Mouse (Mus musculus): Measurements from ENCODE around the gene Pkd1l1. TPM values are rescaled to one million over a fixed set of nuclear protein-coding genes. Genes with fewer than 3 reads are reported as not detected.

The Pkd1l1 gene
- polyA plus RNA-seq, 1 experiment from 2014 or later: 0.04 TPM

- Histone ChIP-seq H3K27me3 (replicated peaks) (peaks cover 6% of the 10 kb centered on the region; the same call in 1 of the 2 replicates), H3K9me3 (no peaks in the 10 kb centered on the region), H3K27ac (replicated peaks) (no peak overlapping the region), H3K4me3 (no peak overlapping the region), H3K36me3 (no peaks in the 10 kb centered on the region), H3K9ac (no peak overlapping the region), H3K4me1 (no peaks in the 10 kb centered on the region), H3K4me2 (no peak overlapping the region)
- 69% methylated on average over 4 of the region's 4 CpGs for WGBS
- ATAC-seq (ENCODE audit: extremely low read depth, insufficient number of reproducible peaks, low FRiP score, low TSS enrichment): no peak
These were observed 5.1 kb upstream of the Pkd1l1 start for GRCm38 (mm10) chr11:8978154-8978553.

DNA sequence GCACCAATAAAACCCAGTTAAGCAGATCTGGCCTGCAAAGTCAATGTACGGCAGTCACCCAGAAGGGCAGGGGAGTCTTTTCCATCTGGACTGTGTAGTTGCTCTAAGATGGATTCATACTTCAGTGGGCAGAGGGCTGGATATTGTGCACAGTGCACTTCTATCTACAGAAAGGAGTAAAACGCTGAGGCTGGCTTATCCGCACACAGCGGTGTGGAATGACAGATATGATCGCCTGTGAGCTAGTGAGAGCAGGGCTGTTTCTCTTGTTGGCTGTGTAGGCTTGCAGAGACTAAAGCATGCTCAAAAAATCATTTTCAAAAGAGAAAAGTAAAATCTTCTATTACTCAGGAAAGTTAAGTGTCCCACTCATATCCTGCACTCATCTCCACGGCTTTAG, 973 bp downstream of the Pkd1l1 start:
- H3K36me3 ChIP-seq: no peaks in the 10 kb centered on the region
- H3K27me3 ChIP-seq (replicated peaks): peaks cover 2% of the 10 kb centered on the region; the same call in 1 of the 2 replicates
- no peak overlapping the region for H3K4me3 ChIP-seq
- no peaks in the 10 kb centered on the region for H3K4me1 ChIP-seq
- H3K9ac ChIP-seq: no peak overlapping the region
- no peak overlapping the region for H3K27ac ChIP-seq (replicated peaks)
- H3K9me3 ChIP-seq: no peaks in the 10 kb centered on the region
- no peak overlapping the region for H3K4me2 ChIP-seq
- no peak for ATAC-seq (ENCODE audit: extremely low read depth, insufficient number of reproducible peaks, low FRiP score, low TSS enrichment)
- WGBS: 48% methylated on average over 6 of the region's 6 CpGs

DNA sequence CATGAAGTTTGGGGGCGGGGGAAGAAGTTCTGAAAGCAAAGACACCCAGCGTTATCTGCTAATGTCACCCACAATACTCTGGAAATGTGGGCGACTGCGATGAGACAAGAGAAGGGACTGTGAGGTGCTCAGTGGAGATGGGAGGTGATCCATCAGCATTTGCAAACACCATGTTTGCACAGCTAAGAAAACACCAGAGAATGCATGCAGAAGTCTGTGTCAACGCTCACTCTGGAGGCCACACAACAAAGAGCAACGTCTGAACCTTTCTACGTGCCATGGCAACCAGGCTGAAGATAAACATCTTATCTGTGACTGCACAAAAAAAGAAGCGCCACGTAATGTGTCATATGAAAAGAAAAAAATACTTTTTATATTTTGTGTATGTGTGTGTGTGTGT, 2.6 kb downstream of the Pkd1l1 start:
- Histone ChIP-seq H3K4me2 (no peak overlapping the region), H3K4me1 (no peaks in the 10 kb centered on the region), H3K27me3 (replicated peaks) (peaks cover 2% of the 10 kb centered on the region; the same call in 1 of the 2 replicates), H3K9ac (no peak overlapping the region), H3K27ac (replicated peaks) (no peak overlapping the region), H3K36me3 (no peaks in the 10 kb centered on the region), H3K9me3 (no peaks in the 10 kb centered on the region), H3K4me3 (no peak overlapping the region)
- no peak for ATAC-seq (ENCODE audit: extremely low read depth, insufficient number of reproducible peaks, low FRiP score, low TSS enrichment)
- WGBS: 59% methylated on average over 9 of the region's 9 CpGs

DNA sequence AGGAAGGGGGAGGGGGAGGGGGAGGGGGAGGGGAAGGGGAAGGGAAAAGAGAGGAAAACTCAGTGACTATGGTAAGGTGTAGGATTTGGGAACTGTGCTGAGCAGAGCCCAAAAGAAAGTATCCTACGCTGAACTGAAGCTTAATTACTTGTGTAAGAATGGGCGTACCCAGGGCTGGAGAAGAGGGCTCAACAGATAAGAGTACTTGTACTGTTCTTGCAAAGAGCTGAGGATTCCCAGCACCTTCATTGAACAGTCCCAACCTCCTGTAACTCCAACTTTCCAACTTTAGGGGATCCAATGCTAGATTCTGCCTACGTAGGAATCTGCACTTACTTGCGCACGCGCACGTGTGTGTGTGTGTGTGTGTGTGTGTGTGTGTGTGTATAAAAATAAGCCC, 5.0 kb downstream of the Pkd1l1 start:
- no peak for ATAC-seq (ENCODE audit: extremely low read depth, insufficient number of reproducible peaks, low FRiP score, low TSS enrichment)
- Histone ChIP-seq H3K4me3 (no peak overlapping the region), H3K9me3 (no peaks in the 10 kb centered on the region), H3K4me2 (no peak overlapping the region), H3K27ac (replicated peaks) (no peak overlapping the region), H3K27me3 (replicated peaks) (no peaks in the 10 kb centered on the region; the same call in 1 of the 2 replicates), H3K4me1 (no peaks in the 10 kb centered on the region), H3K9ac (no peak overlapping the region), H3K36me3 (no peaks in the 10 kb centered on the region)
- whole genome bisulfite sequencing: 86% methylated on average over 7 of the region's 7 CpGs

DNA sequence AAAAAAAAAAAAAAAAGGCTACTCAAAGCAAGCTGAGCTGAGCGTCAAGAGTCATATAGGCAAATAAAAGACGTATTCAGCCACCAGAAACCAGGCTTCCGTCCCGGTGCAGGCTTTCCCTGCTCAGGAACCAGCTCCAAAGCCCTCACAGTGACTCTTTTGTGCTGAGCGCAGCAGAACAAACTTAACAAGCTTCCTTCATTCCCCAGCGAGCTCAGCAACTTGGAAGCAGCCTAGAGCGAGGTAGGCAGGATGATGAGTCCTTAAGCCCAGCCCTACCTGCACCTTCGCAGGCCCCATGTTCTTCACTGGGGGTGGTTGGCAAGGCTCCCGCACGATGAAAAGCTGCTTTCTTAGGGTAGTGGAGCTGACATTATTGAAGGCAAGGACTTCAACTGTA, 14.5 kb downstream of the Pkd1l1 start:
- no peak overlapping the region for H3K4me3 ChIP-seq
- H3K27me3 ChIP-seq (replicated peaks): no peaks in the 10 kb centered on the region
- H3K4me2 ChIP-seq: no peak overlapping the region
- H3K9ac ChIP-seq: no peak overlapping the region
- WGBS: 73% methylated on average over 10 of the region's 10 CpGs
- no peaks in the 10 kb centered on the region for H3K9me3 ChIP-seq
- peaks cover 5% of the 10 kb centered on the region; the same call in 1 of the 2 replicates for H3K4me1 ChIP-seq
- H3K27ac ChIP-seq (replicated peaks): no peak overlapping the region
- H3K36me3 ChIP-seq: no peaks in the 10 kb centered on the region
- ATAC-seq (ENCODE audit: extremely low read depth, insufficient number of reproducible peaks, low FRiP score, low TSS enrichment): no peak

DNA sequence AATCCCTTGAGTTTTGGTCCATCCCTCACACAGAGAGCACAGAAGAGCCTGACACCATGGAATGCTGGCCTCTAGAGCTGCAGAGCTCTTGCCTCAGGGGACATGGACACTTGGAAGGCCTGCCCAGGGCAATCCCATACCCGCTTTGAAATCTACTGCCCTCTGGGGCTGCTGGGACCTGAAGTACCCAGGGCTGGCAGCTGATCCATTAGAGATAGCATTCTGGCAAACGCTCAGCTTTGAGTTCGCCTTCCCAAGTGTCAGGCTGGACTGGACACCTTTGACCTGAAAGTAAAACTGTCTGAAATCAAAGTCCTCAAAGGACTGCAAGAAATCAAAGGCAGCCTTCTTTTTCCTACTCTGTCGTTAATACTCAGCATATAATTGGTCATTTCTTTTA, 15.0 kb downstream of the Pkd1l1 start:
- Histone ChIP-seq H3K4me3 (no peak overlapping the region), H3K4me2 (no peak overlapping the region), H3K27me3 (replicated peaks) (no peaks in the 10 kb centered on the region), H3K9me3 (no peaks in the 10 kb centered on the region), H3K27ac (replicated peaks) (no peak overlapping the region), H3K36me3 (no peaks in the 10 kb centered on the region), H3K4me1 (peaks cover 7% of the 10 kb centered on the region; the same call in 1 of the 2 replicates), H3K9ac (no peak overlapping the region)
- 55% methylated on average over 4 of the region's 4 CpGs for WGBS
- ATAC-seq (ENCODE audit: extremely low read depth, insufficient number of reproducible peaks, low FRiP score, low TSS enrichment): no peak

GRCm38 (mm10) chr11:8957023-8957422, 16.0 kb downstream of the Pkd1l1 start:
- Histone ChIP-seq H3K4me1 (peaks cover 7% of the 10 kb centered on the region; the same call in 1 of the 2 replicates), H3K9me3 (no peaks in the 10 kb centered on the region), H3K4me2 (no peak overlapping the region), H3K9ac (no peak overlapping the region), H3K27me3 (replicated peaks) (no peaks in the 10 kb centered on the region), H3K36me3 (no peaks in the 10 kb centered on the region), H3K27ac (replicated peaks) (no peak overlapping the region), H3K4me3 (no peak overlapping the region)
- 64% methylated on average over 6 of the region's 6 CpGs for WGBS
- ATAC-seq (ENCODE audit: extremely low read depth, insufficient number of reproducible peaks, low FRiP score, low TSS enrichment): no peak

GRCm38 (mm10) chr11:8955678-8956077, 17.4 kb downstream of the Pkd1l1 start:
- Histone ChIP-seq H3K4me3 (no peak overlapping the region), H3K36me3 (no peaks in the 10 kb centered on the region), H3K4me1 (peaks cover 7% of the 10 kb centered on the region; the same call in 1 of the 2 replicates), H3K27ac (replicated peaks) (no peak overlapping the region), H3K27me3 (replicated peaks) (no peaks in the 10 kb centered on the region), H3K9ac (no peak overlapping the region), H3K9me3 (no peaks in the 10 kb centered on the region), H3K4me2 (no peak overlapping the region)
- ATAC-seq (ENCODE audit: extremely low read depth, insufficient number of reproducible peaks, low FRiP score, low TSS enrichment): no peak
- WGBS: 4% methylated on average over 1 of the region's 1 CpGs

- no peak for ATAC-seq (ENCODE audit: extremely low read depth, insufficient number of reproducible peaks, low FRiP score, low TSS enrichment)
- no peak overlapping the region for H3K4me2 ChIP-seq
- no peaks in the 10 kb centered on the region for H3K36me3 ChIP-seq
- H3K9me3 ChIP-seq: no peaks in the 10 kb centered on the region
- no peaks in the 10 kb centered on the region for H3K27me3 ChIP-seq (replicated peaks)
- 41% methylated on average over 6 of the region's 6 CpGs for WGBS
- no peak overlapping the region for H3K4me3 ChIP-seq
- peak overlapping the region; percentile 39; the same call in 1 of the 2 replicates for H3K9ac ChIP-seq
- H3K4me1 ChIP-seq: peaks cover 27% of the 10 kb centered on the region
- H3K27ac ChIP-seq (replicated peaks): peak overlapping the region; percentile 67
These were observed 23.2 kb downstream of the Pkd1l1 start for GRCm38 (mm10) chr11:8949765-8950430.

GRCm38 (mm10) chr11:8948871-8949270, 24.2 kb downstream of the Pkd1l1 start:
- Histone ChIP-seq H3K27me3 (replicated peaks) (no peaks in the 10 kb centered on the region), H3K27ac (replicated peaks) (peak overlapping the region; percentile 28; the same call in 1 of the 2 replicates), H3K4me2 (no peak overlapping the region), H3K4me1 (peaks cover 26% of the 10 kb centered on the region), H3K9ac (no peak overlapping the region), H3K9me3 (no peaks in the 10 kb centered on the region), H3K4me3 (no peak overlapping the region), H3K36me3 (no peaks in the 10 kb centered on the region)
- ATAC-seq (ENCODE audit: extremely low read depth, insufficient number of reproducible peaks, low FRiP score, low TSS enrichment): no peak
- WGBS: 42% methylated on average over 3 of the region's 3 CpGs

DNA sequence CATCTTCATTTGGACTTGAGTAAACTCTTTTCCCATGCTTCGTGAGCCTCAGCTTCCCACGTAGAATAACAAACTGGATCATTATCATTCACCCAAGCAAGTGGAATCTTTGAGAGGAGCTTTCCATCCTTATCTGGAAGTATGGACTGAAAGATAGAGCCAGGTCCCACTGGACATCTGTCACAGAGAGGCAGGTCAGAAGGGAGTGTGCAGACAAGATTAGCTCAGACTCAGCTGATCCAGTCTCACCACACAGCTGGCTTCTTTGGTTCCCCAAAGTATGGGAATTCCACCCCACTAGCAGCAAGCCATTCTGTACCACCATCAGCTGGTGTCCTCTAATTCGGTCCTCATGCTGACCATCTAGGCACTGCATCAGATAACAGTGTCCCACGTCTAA, 29.0 kb downstream of the Pkd1l1 start:
- Histone ChIP-seq H3K9ac (no peak overlapping the region), H3K36me3 (no peaks in the 10 kb centered on the region), H3K4me2 (no peak overlapping the region), H3K4me1 (peaks cover 18% of the 10 kb centered on the region), H3K4me3 (no peak overlapping the region), H3K27ac (replicated peaks) (no peak overlapping the region), H3K27me3 (replicated peaks) (no peaks in the 10 kb centered on the region), H3K9me3 (no peaks in the 10 kb centered on the region)
- WGBS: 46% methylated on average over 4 of the region's 4 CpGs
- ATAC-seq (ENCODE audit: extremely low read depth, insufficient number of reproducible peaks, low FRiP score, low TSS enrichment): no peak

- Histone ChIP-seq H3K9ac (no peak overlapping the region), H3K4me2 (no peak overlapping the region), H3K9me3 (no peaks in the 10 kb centered on the region), H3K27ac (replicated peaks) (no peak overlapping the region), H3K36me3 (no peaks in the 10 kb centered on the region), H3K27me3 (replicated peaks) (no peaks in the 10 kb centered on the region), H3K4me3 (no peak overlapping the region), H3K4me1 (peaks cover 12% of the 10 kb centered on the region; the same call in 1 of the 2 replicates)
- ATAC-seq (ENCODE audit: extremely low read depth, insufficient number of reproducible peaks, low FRiP score, low TSS enrichment): no peak
- WGBS: 67% methylated on average over 2 of the region's 2 CpGs
These were observed 30.6 kb downstream of the Pkd1l1 start for GRCm38 (mm10) chr11:8942446-8942845.

Measured in heart, embryonic 13.5 days (tissue).